Mouse (Mus musculus): ENCODE data around the gene Hist1h1a. TPM values are rescaled to one million over a fixed set of nuclear protein-coding genes. Genes with fewer than 3 reads are reported as not detected.
"Not testable (repeated sequence)": the region's sequence is repeated elsewhere in the genome, so short reads cannot be mapped to it uniquely, and the experiment has no call there.

The Hist1h1a gene
- polyA plus RNA-seq, 1 experiment from 2014 or later, result not detected

- under 1% methylated on average over 38 of the region's 58 CpGs for WGBS
- Histone ChIP-seq H3K4me3 (replicated peaks; ENCODE audit: low read depth, low read length) (peak within 1 kb of the TSS; percentile 31), H3K4me1 (ENCODE audit: control insufficient read depth, insufficient read depth, low read length) (peaks cover 11% of the 10 kb centered on the region), H3K27ac (replicated peaks; ENCODE audit: low read depth, low read length) (peak within 1 kb of the TSS; percentile 88), H3K4me2 (ENCODE audit: low read length) (peak within 1 kb of the TSS; percentile 69), H3K9ac (replicated peaks; ENCODE audit: low read length) (peak within 1 kb of the TSS; percentile 39)
- peak; percentile 89 for DNase-seq
- H3K9me3 ChIP-seq (ENCODE audit: control insufficient read depth, low read length); H3K36me3 ChIP-seq (ENCODE audit: control insufficient read depth, insufficient read depth, low read length); H3K27me3 ChIP-seq (ENCODE audit: control insufficient read depth, insufficient read depth, low read length): not testable (repeated sequence)
- ATAC-seq (ENCODE audit: low FRiP score, low TSS enrichment), result peak; percentile 92
These were observed 17.0 kb upstream of the Hist1h1a start, which contains the start of gene Hist1h2bb for GRCm38 (mm10) chr13:23746201-23747080. TSS of gene Hist1h2bb (plus strand) at chr13:23746734.

- peak overlapping the region; percentile 36 for H3K9ac ChIP-seq (replicated peaks; ENCODE audit: low read length)
- no peak for ATAC-seq (ENCODE audit: low FRiP score, low TSS enrichment)
- WGBS, result 2% methylated on average over 9 of the region's 13 CpGs
- no peaks in the 10 kb centered on the region for H3K36me3 ChIP-seq (ENCODE audit: control insufficient read depth, insufficient read depth, low read length)
- no peaks in the 10 kb centered on the region for H3K9me3 ChIP-seq (ENCODE audit: control insufficient read depth, low read length)
- no peaks in the 10 kb centered on the region for H3K27me3 ChIP-seq (ENCODE audit: control insufficient read depth, insufficient read depth, low read length)
- H3K4me1 ChIP-seq (ENCODE audit: control insufficient read depth, insufficient read depth, low read length), result peaks cover 15% of the 10 kb centered on the region
- peak overlapping the region; percentile 88 for H3K27ac ChIP-seq (replicated peaks; ENCODE audit: low read depth, low read length)
- no peak for DNase-seq
- H3K4me3 ChIP-seq (replicated peaks; ENCODE audit: low read depth, low read length), result peak overlapping the region; percentile 31
- peak overlapping the region; percentile 69 for H3K4me2 ChIP-seq (ENCODE audit: low read length)
These were observed 16.2 kb upstream of the Hist1h1a start for GRCm38 (mm10) chr13:23747081-23747891.

GRCm38 (mm10) chr13:23747892-23748288 lies 15.6 kb upstream of the Hist1h1a start:
- Histone ChIP-seq H3K9me3 (ENCODE audit: control insufficient read depth, low read length) (no peaks in the 10 kb centered on the region), H3K27ac (replicated peaks; ENCODE audit: low read depth, low read length) (no peak overlapping the region), H3K27me3 (ENCODE audit: control insufficient read depth, insufficient read depth, low read length) (no peaks in the 10 kb centered on the region), H3K4me2 (ENCODE audit: low read length) (peak overlapping the region; percentile 69; the same call in 1 of the 2 replicates), H3K9ac (replicated peaks; ENCODE audit: low read length) (no peak overlapping the region), H3K4me3 (replicated peaks; ENCODE audit: low read depth, low read length) (no peak overlapping the region), H3K4me1 (ENCODE audit: control insufficient read depth, insufficient read depth, low read length) (peaks cover 15% of the 10 kb centered on the region), H3K36me3 (ENCODE audit: control insufficient read depth, insufficient read depth, low read length) (no peaks in the 10 kb centered on the region)
- no peak for ATAC-seq (ENCODE audit: low FRiP score, low TSS enrichment)
- DNase-seq, result no peak
- WGBS, result 6% methylated on average over 4 of the region's 4 CpGs

GRCm38 (mm10) chr13:23749563-23750121 lies 13.8 kb upstream of the Hist1h1a start:
- Histone ChIP-seq H3K4me3 (replicated peaks; ENCODE audit: low read depth, low read length) (no peak overlapping the region), H3K4me1 (ENCODE audit: control insufficient read depth, insufficient read depth, low read length) (peaks cover 15% of the 10 kb centered on the region), H3K36me3 (ENCODE audit: control insufficient read depth, insufficient read depth, low read length) (no peaks in the 10 kb centered on the region), H3K27me3 (ENCODE audit: control insufficient read depth, insufficient read depth, low read length) (no peaks in the 10 kb centered on the region), H3K4me2 (ENCODE audit: low read length) (0 out of 2 replicates have a peak overlapping the region, but pooled peaks have one; percentile 19), H3K9ac (replicated peaks; ENCODE audit: low read length) (no peak overlapping the region), H3K9me3 (ENCODE audit: control insufficient read depth, low read length) (no peaks in the 10 kb centered on the region), H3K27ac (replicated peaks; ENCODE audit: low read depth, low read length) (no peak overlapping the region; the same call in 1 of the 2 replicates)
- ATAC-seq (ENCODE audit: low FRiP score, low TSS enrichment) (no peak), DNase-seq (no peak)
- WGBS, result 92% methylated on average over 5 of the region's 5 CpGs

DNA sequence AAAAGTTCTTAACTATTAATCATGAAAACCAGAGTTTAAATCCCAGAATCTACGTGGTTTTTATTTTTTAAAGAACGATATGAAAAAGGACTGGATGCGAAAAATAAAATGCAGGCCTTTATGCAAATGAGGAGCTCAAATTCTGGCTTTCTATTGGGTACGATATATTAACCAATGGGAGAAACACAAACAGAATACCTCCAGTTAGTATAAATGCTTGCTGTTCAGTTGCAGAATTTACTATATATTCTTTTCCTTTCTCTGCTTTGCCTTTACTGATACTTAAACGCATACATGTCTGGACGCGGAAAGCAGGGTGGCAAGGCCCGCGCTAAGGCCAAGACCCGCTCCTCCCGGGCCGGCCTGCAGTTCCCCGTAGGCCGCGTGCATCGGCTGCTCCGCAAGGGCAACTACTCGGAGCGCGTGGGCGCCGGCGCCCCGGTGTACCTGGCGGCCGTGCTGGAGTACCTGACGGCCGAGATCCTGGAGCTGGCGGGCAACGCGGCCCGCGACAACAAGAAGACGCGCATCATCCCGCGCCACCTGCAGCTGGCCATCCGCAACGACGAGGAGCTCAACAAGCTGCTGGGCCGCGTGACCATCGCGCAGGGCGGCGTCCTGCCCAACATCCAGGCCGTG lies 12.5 kb upstream of the Hist1h1a start, which contains the start of gene Hist1h2ab:
Hist1h2ab (plus strand) TSS at position 288 of the 639 bp plus-strand sequence.
- Histone ChIP-seq H3K27ac (replicated peaks; ENCODE audit: low read depth, low read length) (peak within 1 kb of the TSS; percentile 90), H3K9ac (replicated peaks; ENCODE audit: low read length) (peak within 1 kb of the TSS; percentile 26; the same call in 1 of the 2 replicates), H3K4me1 (ENCODE audit: control insufficient read depth, insufficient read depth, low read length) (peaks cover 12% of the 10 kb centered on the region), H3K4me2 (ENCODE audit: low read length) (peak within 1 kb of the TSS; percentile 67), H3K4me3 (replicated peaks; ENCODE audit: low read depth, low read length) (peak within 1 kb of the TSS; percentile 40)
- 1% methylated on average over 29 of the region's 47 CpGs for whole genome bisulfite sequencing
- H3K27me3 ChIP-seq (ENCODE audit: control insufficient read depth, insufficient read depth, low read length); H3K36me3 ChIP-seq (ENCODE audit: control insufficient read depth, insufficient read depth, low read length); H3K9me3 ChIP-seq (ENCODE audit: control insufficient read depth, low read length): not testable (repeated sequence)
- DNase-seq (peak; percentile 84), ATAC-seq (ENCODE audit: low FRiP score, low TSS enrichment) (peak; percentile 68; the same call in 1 of the 2 replicates)

DNA sequence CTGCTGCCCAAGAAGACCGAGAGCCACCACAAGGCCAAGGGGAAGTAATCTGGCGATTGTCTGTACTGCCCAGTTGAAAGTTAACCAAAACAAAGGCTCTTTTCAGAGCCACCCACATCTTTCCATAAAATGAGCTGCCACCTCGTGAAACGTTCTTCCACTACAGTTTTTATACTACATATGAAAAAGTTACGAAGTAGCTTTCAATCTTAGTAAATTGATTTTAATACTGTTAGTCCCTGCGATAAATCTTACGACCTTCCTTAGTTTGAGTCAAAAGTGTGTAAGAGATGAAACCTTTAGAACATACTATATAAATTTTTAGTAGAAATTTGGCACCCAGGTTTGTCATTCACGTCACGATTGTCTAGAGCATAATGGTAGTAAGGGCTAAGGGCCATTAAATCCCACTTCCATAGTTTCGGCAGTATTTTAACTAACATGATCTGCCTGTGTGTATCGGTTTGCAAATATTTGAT lies 11.9 kb upstream of the Hist1h1a start:
- DNase-seq (peak; percentile 34), ATAC-seq (ENCODE audit: low FRiP score, low TSS enrichment) (0 out of 2 replicates have a peak, but pooled peaks have one; percentile 15)
- Histone ChIP-seq H3K4me3 (replicated peaks; ENCODE audit: low read depth, low read length) (peak overlapping the region; percentile 40), H3K4me1 (ENCODE audit: control insufficient read depth, insufficient read depth, low read length) (peaks cover 12% of the 10 kb centered on the region), H3K9ac (replicated peaks; ENCODE audit: low read length) (no peak overlapping the region; the same call in 1 of the 2 replicates), H3K4me2 (ENCODE audit: low read length) (peak overlapping the region; percentile 67), H3K27me3 (ENCODE audit: control insufficient read depth, insufficient read depth, low read length) (no peaks in the 10 kb centered on the region), H3K27ac (replicated peaks; ENCODE audit: low read depth, low read length) (peak overlapping the region; percentile 90), H3K9me3 (ENCODE audit: control insufficient read depth, low read length) (no peaks in the 10 kb centered on the region), H3K36me3 (ENCODE audit: control insufficient read depth, insufficient read depth, low read length) (no peaks in the 10 kb centered on the region)
- WGBS, result 1% methylated on average over 11 of the region's 11 CpGs

- peak within 1 kb of the TSS; percentile 67 for H3K4me2 ChIP-seq (ENCODE audit: low read length)
- not testable (repeated sequence) for H3K9me3 ChIP-seq (ENCODE audit: control insufficient read depth, low read length); H3K36me3 ChIP-seq (ENCODE audit: control insufficient read depth, insufficient read depth, low read length); H3K27me3 ChIP-seq (ENCODE audit: control insufficient read depth, insufficient read depth, low read length)
- H3K4me1 ChIP-seq (ENCODE audit: control insufficient read depth, insufficient read depth, low read length), result peaks cover 10% of the 10 kb centered on the region
- H3K4me3 ChIP-seq (replicated peaks; ENCODE audit: low read depth, low read length), result peak within 1 kb of the TSS; percentile 40
- H3K27ac ChIP-seq (replicated peaks; ENCODE audit: low read depth, low read length), result peak within 1 kb of the TSS; percentile 90
- 0% methylated on average over 16 of the region's 47 CpGs for WGBS
- peak; percentile 96 for DNase-seq
- peak within 1 kb of the TSS; percentile 26; the same call in 1 of the 2 replicates for H3K9ac ChIP-seq (replicated peaks; ENCODE audit: low read length)
- peak; percentile 79 for ATAC-seq (ENCODE audit: low FRiP score, low TSS enrichment)
These were observed 11.3 kb upstream of the Hist1h1a start, which contains the start of gene Hist1h3b for GRCm38 (mm10) chr13:23752067-23752741. TSS of gene Hist1h3b (plus strand) at chr13:23752267.
